Mouse (Mus musculus) limb, embryonic 11.5 days (tissue): Measurements from ENCODE around the gene Trappc6b. TPM values are rescaled to one million over a fixed set of nuclear protein-coding genes. Genes with fewer than 3 reads are reported as not detected.
"Not testable (repeated sequence)": the region's sequence is repeated elsewhere in the genome, so short reads cannot be mapped to it uniquely, and the experiment has no call there.

Experiments
- ATAC-seq: fragments of 200-750 bp; cut with Nextera tagmentation; 2 replicates; pipeline ENCODE4 v1.8.0; 2017; ENCODE audit warnings: low read depth; ENCODE audit not compliant: insufficient number of reproducible peaks, low FRiP score, low TSS enrichment
- DNase-seq: peaks from one replicate; pipeline ENCODE4 v3.0.0-alpha.2; 2015; ENCODE audit warnings: low spot score
- H3K27ac ChIP-seq: fragments of 300-500 bp; sonication (generic); replicated peaks from 2 replicates; pipeline ENCODE4 v1.5.1; 2014; ENCODE audit warnings: low read depth, mild to moderate bottlenecking, low read length
- H3K27me3 ChIP-seq: fragments of 300-500 bp; sonication (generic); 2 replicates; pipeline ENCODE4 v1.6.1; 2014; ENCODE audit warnings: mild to moderate bottlenecking, low read length, mixed read lengths; ENCODE audit not compliant: control insufficient read depth, insufficient read depth
- H3K36me3 ChIP-seq: fragments of 300-500 bp; sonication (generic); 2 replicates; pipeline ENCODE4 v1.6.1; 2014; ENCODE audit warnings: mild to moderate bottlenecking, low read length, moderate library complexity, mixed read lengths; ENCODE audit not compliant: control insufficient read depth, insufficient read depth
- H3K4me1 ChIP-seq: fragments of 300-500 bp; sonication (generic); 2 replicates; pipeline ENCODE4 v1.6.1; 2014; ENCODE audit warnings: low read length, mixed read lengths; ENCODE audit not compliant: control insufficient read depth, insufficient read depth
- H3K4me2 ChIP-seq: fragments of 300-500 bp; sonication (generic); 2 replicates; pipeline ENCODE4 v1.6.1; 2014; ENCODE audit warnings: low read depth, mild to moderate bottlenecking, moderate library complexity; ENCODE audit not compliant: severe bottlenecking
- H3K4me3 ChIP-seq: fragments of 300-500 bp; sonication (generic); 2 replicates; pipeline ENCODE4 v1.5.1; 2014; ENCODE audit warnings: low read depth, low read length
- H3K9ac ChIP-seq: fragments of 300-500 bp; sonication (generic); 2 replicates; pipeline ENCODE4 v1.6.1; 2014; ENCODE audit warnings: mild to moderate bottlenecking, low read length
- H3K9me3 ChIP-seq: fragments of 300-500 bp; sonication (generic); 2 replicates; pipeline ENCODE4 v1.6.1; 2016; ENCODE audit warnings: low read length; ENCODE audit not compliant: control insufficient read depth
- WGBS: fragments of 180-500 bp; shearing (Covaris S2); extraction: QIAGEN DNeasy Blood & Tissue Kit; methylation state at CpG from one replicate; pipeline ENCODE4 v1.1.7; 2014; 5-methylcytosine and 5-hydroxymethylcytosine counted together
- polyA plus RNA-seq: library from polyadenylated mRNA; unstranded; fragments of >200 nt; fragmentation: Nextera tagmentation; extraction: Ambion mirVana; gene quantifications from 2 replicates; pipeline ENCODE4 v1.2.1, GENCODE M21; 2014

Gene Trappc6b
- polyA plus RNA-seq, 1 experiment from 2014 or later: 49.8 TPM

- Histone ChIP-seq H3K4me2 (peak overlapping the region; percentile 51), H3K9ac (peak overlapping the region; percentile 100; the same call in 1 of the 2 replicates), H3K4me1 (no peaks in the 10 kb centered on the region), H3K27me3 (no peaks in the 10 kb centered on the region), H3K9me3 (no peaks in the 10 kb centered on the region), H3K36me3 (peaks cover 14% of the 10 kb centered on the region), H3K4me3 (no peak overlapping the region; the same call in 1 of the 2 replicates), H3K27ac (no peak overlapping the region)
- DNase-seq (no peak), ATAC-seq (no peak)
- WGBS: 78% methylated on average over 3 of the region's 3 CpGs
Observed at GRCm38 (mm10) chr12:59065776-59066175, 4.5 kb upstream of the Trappc6b start.

GRCm38 (mm10) chr12:59064837-59065236 lies 3.6 kb upstream of the Trappc6b start:
- Histone ChIP-seq H3K27ac (no peak overlapping the region), H3K4me2 (no peak overlapping the region), H3K36me3 (peaks cover 11% of the 10 kb centered on the region), H3K4me1 (peaks cover 2% of the 10 kb centered on the region; the same call in 1 of the 2 replicates), H3K4me3 (no peak overlapping the region), H3K9ac (no peak overlapping the region), H3K9me3 (no peaks in the 10 kb centered on the region), H3K27me3 (no peaks in the 10 kb centered on the region)
- DNase-seq: no peak
- no peak for ATAC-seq
- 85% methylated on average over 8 of the region's 8 CpGs for WGBS

- Histone ChIP-seq H3K27ac (no peak overlapping the region; the same call in 1 of the 2 replicates), H3K9ac (peak overlapping the region; percentile 77), H3K4me3 (peak overlapping the region; percentile 85), H3K4me2 (peak overlapping the region; percentile 63), H3K4me1 (peaks cover 2% of the 10 kb centered on the region; the same call in 1 of the 2 replicates), H3K36me3 (no peaks in the 10 kb centered on the region), H3K9me3 (no peaks in the 10 kb centered on the region), H3K27me3 (no peaks in the 10 kb centered on the region)
- 73% methylated on average over 4 of the region's 4 CpGs for WGBS
- no peak for DNase-seq
- no peak for ATAC-seq
Observed at GRCm38 (mm10) chr12:59060322-59060721, 950 bp downstream of the Trappc6b start.

- not testable (repeated sequence) for H3K4me3 ChIP-seq, DNase-seq, H3K4me1 ChIP-seq, ATAC-seq, H3K4me2 ChIP-seq, H3K27ac ChIP-seq, H3K9me3 ChIP-seq, H3K36me3 ChIP-seq, H3K27me3 ChIP-seq, H3K9ac ChIP-seq
- 91% methylated on average over 5 of the region's 5 CpGs for WGBS
Observed at GRCm38 (mm10) chr12:59058242-59058641, 3.0 kb downstream of the Trappc6b start.

- Histone ChIP-seq H3K4me2 (no peak overlapping the region), H3K4me3 (no peak overlapping the region), H3K9me3 (no peaks in the 10 kb centered on the region), H3K27me3 (no peaks in the 10 kb centered on the region), H3K27ac (no peak overlapping the region), H3K36me3 (no peaks in the 10 kb centered on the region; the same call in 1 of the 2 replicates), H3K4me1 (peaks cover 2% of the 10 kb centered on the region; the same call in 1 of the 2 replicates), H3K9ac (no peak overlapping the region)
- WGBS: 99% methylated on average over 11 of the region's 11 CpGs
- ATAC-seq: no peak
- DNase-seq: no peak
Observed at GRCm38 (mm10) chr12:59056222-59056621, 5.0 kb downstream of the Trappc6b start.

- WGBS: 82% methylated on average over 4 of the region's 4 CpGs
- Histone ChIP-seq H3K4me3 (no peak overlapping the region), H3K9me3 (no peaks in the 10 kb centered on the region), H3K9ac (no peak overlapping the region), H3K4me2 (no peak overlapping the region), H3K27me3 (no peaks in the 10 kb centered on the region), H3K27ac (no peak overlapping the region), H3K36me3 (no peaks in the 10 kb centered on the region; the same call in 1 of the 2 replicates), H3K4me1 (peaks cover 2% of the 10 kb centered on the region; the same call in 1 of the 2 replicates)
- no peak for DNase-seq
- ATAC-seq: no peak
Observed at GRCm38 (mm10) chr12:59055196-59055850, 5.9 kb downstream of the Trappc6b start.

GRCm38 (mm10) chr12:59053976-59054375 lies 7.3 kb downstream of the Trappc6b start:
- no peak for DNase-seq
- H3K36me3 ChIP-seq: no peaks in the 10 kb centered on the region; the same call in 1 of the 2 replicates

GRCm38 (mm10) chr12:59053166-59053565 lies 8.1 kb downstream of the Trappc6b start:
- H3K9ac ChIP-seq: no peak overlapping the region
- no peaks in the 10 kb centered on the region for H3K27me3 ChIP-seq
- WGBS: 89% methylated on average over 5 of the region's 5 CpGs
- ATAC-seq (no peak), DNase-seq (no peak)
- H3K4me2 ChIP-seq: no peak overlapping the region
- H3K4me3 ChIP-seq: no peak overlapping the region
- no peaks in the 10 kb centered on the region for H3K4me1 ChIP-seq
- no peaks in the 10 kb centered on the region; the same call in 1 of the 2 replicates for H3K36me3 ChIP-seq
- H3K27ac ChIP-seq: no peak overlapping the region
- no peaks in the 10 kb centered on the region for H3K9me3 ChIP-seq

More at GRCm38 (mm10) chr12:59053976-59054375, 7.3 kb downstream of the Trappc6b start:
- Histone ChIP-seq H3K4me3 (no peak overlapping the region), H3K9me3 (no peaks in the 10 kb centered on the region), H3K27me3 (no peaks in the 10 kb centered on the region), H3K27ac (no peak overlapping the region), H3K9ac (no peak overlapping the region), H3K4me2 (no peak overlapping the region), H3K4me1 (no peaks in the 10 kb centered on the region)
- no peak for ATAC-seq
